ENCODE assay signal across 17 mouse cellular contexts in the genomic region with DNA sequence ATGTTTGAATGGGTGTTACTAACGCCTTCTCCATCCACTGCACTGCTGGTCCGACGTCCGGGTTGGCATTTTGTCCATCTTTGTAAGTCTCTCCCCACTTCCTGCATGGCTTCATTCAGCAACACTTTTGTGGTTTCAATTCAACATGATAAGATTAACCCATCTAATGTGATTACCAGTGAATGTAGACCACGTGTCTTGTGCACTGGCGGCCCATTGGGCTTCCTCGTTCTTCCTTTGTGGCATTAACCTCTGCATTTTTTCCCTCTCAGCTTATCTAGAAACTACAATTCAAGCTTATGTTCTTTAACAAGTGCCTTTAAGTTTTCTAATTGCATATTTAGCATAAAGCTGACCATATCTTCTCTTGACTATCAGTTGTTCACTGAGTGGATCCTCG. TPM values are rescaled to one million over a fixed set of nuclear protein-coding genes. Genes with fewer than 3 reads are reported as not detected.
A peak's percentile ranks its signal among the peaks of the same experiment; 100 is the strongest.
DNase-seq lines count a peak whose midpoint lies in the region; ATAC-seq and TF ChIP-seq lines count a peak whose summit lies in the region.
"Had no signal": no experiment of that assay in that cellular context is flagged by ENCODE, and none has a peak within 500 bp of the region (broad histone marks: within the 10 kb centered on the region; RNA-seq: fewer than 3 reads in every experiment).

No protein-coding gene starts in this region.

- no peak overlapping the region for H3K4me3 ChIP-seq in cerebellum, adult 2 months (replicated peaks; ENCODE audit: insufficient read depth, low read depth, low read length)
- no peak overlapping the region for H3K4me3 ChIP-seq in limb, embryonic 12.5 days (replicated peaks)
- H3K4me3 ChIP-seq in heart, adult 2 months, result no peak overlapping the region
- no peak overlapping the region for H3K4me3 ChIP-seq in forebrain, embryonic 10.5 days
- H3K4me3 ChIP-seq: embryonic facial prominence, embryonic 10.5 days; erythroblast, embryonic 14.5 days; forebrain, embryonic 15.5 days; heart, embryonic 12.5 days; hindbrain, embryonic 10.5 days; hindbrain, embryonic 15.5 days had no signal

- no peak for DNase-seq in cerebellum, adult 2 months
- no peak for DNase-seq in cerebellum, postnatal 14 days
- DNase-seq in Muller cell, postnatal 12 days (ENCODE audit: inconsistent ontology term), result peak; percentile 34
- no peak for DNase-seq in heart, adult 2 months
- DNase-seq in forebrain, embryonic 10.5 days (ENCODE audit: extremely low spot score, low spot score), result no peak
- DNase-seq: adrenal gland, postnatal 10 days; gastrocnemius, postnatal 10 days had no signal

- no peaks in the 10 kb centered on the region for H3K27me3 ChIP-seq in cerebellum, adult 2 months (ENCODE audit: control insufficient read depth, insufficient read depth, low read length)
- H3K27me3 ChIP-seq in limb, embryonic 12.5 days, result no peaks in the 10 kb centered on the region
- H3K27me3 ChIP-seq in heart, adult 2 months (ENCODE audit: control insufficient read depth, insufficient read depth, low read length), result no peaks in the 10 kb centered on the region
- peaks cover 13% of the 10 kb centered on the region; the same call in 1 of the 2 replicates for H3K27me3 ChIP-seq in forebrain, embryonic 10.5 days (ENCODE audit: poor library complexity, severe bottlenecking)
- H3K27me3 ChIP-seq: forebrain, embryonic 15.5 days; hindbrain, embryonic 15.5 days had no signal

- 55% methylated on average over 8 of the region's 8 CpGs for WGBS in cerebellum, adult 2 months
- WGBS in limb, embryonic 12.5 days, result 87% methylated on average over 8 of the region's 8 CpGs
- 49% methylated on average over 8 of the region's 8 CpGs for WGBS in heart, adult 2 months
- 79% methylated on average over 8 of the region's 8 CpGs for WGBS in forebrain, embryonic 10.5 days

- H3K9ac ChIP-seq in limb, embryonic 12.5 days (replicated peaks), result no peak overlapping the region
- no peak overlapping the region for H3K9ac ChIP-seq in heart, adult 2 months (ENCODE audit: low read depth, low read length)
- H3K9ac ChIP-seq: forebrain, embryonic 15.5 days; heart, embryonic 12.5 days; hindbrain, embryonic 15.5 days had no signal

- no peaks in the 10 kb centered on the region for H3K79me2 ChIP-seq in heart, adult 2 months (replicated peaks; ENCODE audit: control insufficient read depth, insufficient read depth, low read length)

- no peak overlapping the region for H3K4me2 ChIP-seq in limb, embryonic 12.5 days
- H3K4me2 ChIP-seq: forebrain, embryonic 15.5 days; heart, embryonic 12.5 days; hindbrain, embryonic 15.5 days had no signal

- no peak for TF ChIP-seq CTCF in cerebellum, adult 2 months (IDR thresholded peaks at IDR 0.05; ENCODE audit: borderline replicate concordance, insufficient read depth, low read depth, low read length)
- no peak for TF ChIP-seq CTCF in heart, adult 2 months (IDR thresholded peaks at IDR 0.05)

- no peak for ATAC-seq in limb, embryonic 12.5 days (ENCODE audit: insufficient number of reproducible peaks, insufficient read depth, low FRiP score, low TSS enrichment, low read depth)
- no peak for ATAC-seq in erythroblast, adult 5-6 weeks (replicated peaks; ENCODE audit: low FRiP score, poor library complexity, severe bottlenecking)
- ATAC-seq: intestine, embryonic 16.5 days had no signal

- no peak for TF ChIP-seq POLR2A in cerebellum, adult 2 months (IDR thresholded peaks at IDR 0.05; ENCODE audit: borderline replicate concordance, insufficient read depth, low read length)
- TF ChIP-seq POLR2A in heart, adult 2 months (IDR thresholded peaks at IDR 0.05; ENCODE audit: insufficient read depth, low read depth, low read length), result no peak

- peak overlapping the region; percentile 92 for H3K27ac ChIP-seq in cerebellum, adult 2 months (ENCODE audit: insufficient read depth, low read length)
- peak overlapping the region; percentile 73; the same call in 1 of the 2 replicates for H3K27ac ChIP-seq in limb, embryonic 12.5 days
- no peak overlapping the region for H3K27ac ChIP-seq in heart, adult 2 months
- no peak overlapping the region for H3K27ac ChIP-seq in forebrain, embryonic 10.5 days
- H3K27ac ChIP-seq: embryonic facial prominence, embryonic 10.5 days; hindbrain, embryonic 10.5 days; hindbrain, embryonic 15.5 days had no signal

- intact Hi-C loops in heart, adult 2 months (cut with DNase I), result no loop called here

- peaks cover 36% of the 10 kb centered on the region for H3K4me1 ChIP-seq in cerebellum, adult 2 months (ENCODE audit: control insufficient read depth, insufficient read depth, low read length)
- peaks cover 24% of the 10 kb centered on the region for H3K4me1 ChIP-seq in limb, embryonic 12.5 days (replicated peaks)
- no peaks in the 10 kb centered on the region; the same call in 1 of the 2 replicates for H3K4me1 ChIP-seq in heart, adult 2 months (ENCODE audit: control insufficient read depth, insufficient read depth, low read length)
- peaks cover 26% of the 10 kb centered on the region for H3K4me1 ChIP-seq in forebrain, embryonic 10.5 days
- H3K4me1 ChIP-seq: heart, embryonic 12.5 days had no signal

- no peak for TF ChIP-seq EP300 in heart, adult 2 months (IDR thresholded peaks at IDR 0.05; ENCODE audit: insufficient read depth, low read depth, low read length)

- H3K9me3 ChIP-seq in limb, embryonic 12.5 days, result no peaks in the 10 kb centered on the region
- no peaks in the 10 kb centered on the region for H3K9me3 ChIP-seq in forebrain, embryonic 10.5 days
- H3K9me3 ChIP-seq: embryonic facial prominence, embryonic 10.5 days; forebrain, embryonic 15.5 days; heart, embryonic 12.5 days; hindbrain, embryonic 10.5 days; hindbrain, embryonic 15.5 days had no signal

- H3K36me3 ChIP-seq in limb, embryonic 12.5 days, result no peaks in the 10 kb centered on the region
- H3K36me3 ChIP-seq in heart, adult 2 months (ENCODE audit: control insufficient read depth, insufficient read depth, low read length), result no peaks in the 10 kb centered on the region
- H3K36me3 ChIP-seq in forebrain, embryonic 10.5 days (replicated peaks), result no peaks in the 10 kb centered on the region
- H3K36me3 ChIP-seq: embryonic facial prominence, embryonic 10.5 days; forebrain, embryonic 15.5 days; heart, embryonic 12.5 days; hindbrain, embryonic 10.5 days; hindbrain, embryonic 15.5 days had no signal

RNA-seq across cellular contexts. Expression of gene Cdh15, which starts 22.4 kb away (rescaled TPM):
- 26.5 and 34.3 TPM in 2 replicates for polyA plus RNA-seq in cerebellum, adult 2 months (2012; rRNA removed)
- 18.3 and 20.6 TPM in 2 replicates for polyA plus RNA-seq in limb, embryonic 12.5 days (2016; fragmentation: Nextera tagmentation; extraction: Ambion mirVana)
- not detected in 2 replicates for total RNA-seq in erythroblast, adult 5-6 weeks (2015; ENCODE audit: low replicate concordance)
- total RNA-seq in erythroblast, adult 5-6 weeks (2017; ENCODE audit: low replicate concordance), result not detected in 2 replicates
- not detected for total RNA-seq in heart, adult 2 months (2021)
- not detected in 2 replicates for polyA plus RNA-seq in heart, adult 2 months (2012; rRNA removed)
- polyA plus RNA-seq in forebrain, embryonic 10.5 days (2016; fragmentation: Nextera tagmentation; extraction: Ambion mirVana), result 0.71 and 0.72 TPM in 2 replicates
- total RNA-seq: heart, postnatal 25 days had no signal
- polyA plus RNA-seq: erythroblast, embryonic 14.5 days had no signal

RNA-seq across cellular contexts. Expression of gene Acsf3, which starts 50.1 kb away (rescaled TPM):
- 33.0 and 33.6 TPM in 2 replicates for polyA plus RNA-seq in cerebellum, adult 2 months (2012; rRNA removed)
- 19.3 and 19.7 TPM in 2 replicates for polyA plus RNA-seq in limb, embryonic 12.5 days (2016; fragmentation: Nextera tagmentation; extraction: Ambion mirVana)
- total RNA-seq in erythroblast, adult 5-6 weeks (2015; ENCODE audit: low replicate concordance), result 3.3 TPM in 1 of 2 replicates, not detected in the other
- total RNA-seq in erythroblast, adult 5-6 weeks (2017; ENCODE audit: low replicate concordance), result 1.7 and 5.2 TPM in 2 replicates
- 10 to 100 TPM; 25.1 to 29.6 TPM for total RNA-seq in heart, adult 2 months (2021)
- polyA plus RNA-seq in heart, adult 2 months (2012; rRNA removed), result 25.6 and 33.6 TPM in 2 replicates
- polyA plus RNA-seq in forebrain, embryonic 10.5 days (2016; fragmentation: Nextera tagmentation; extraction: Ambion mirVana), result 19.0 and 19.1 TPM in 2 replicates

Comparison
In these comparisons a context has a peak if more than half of its experiments do, and no peak if none do; other contexts are left out.
1. H3K27ac ChIP-seq: peak in cerebellum, adult 2 months (single experiment) and limb, embryonic 12.5 days (single experiment); none in heart, adult 2 months (single experiment) and forebrain, embryonic 10.5 days (single experiment).
2. RNA of gene Cdh15, which starts 22.4 kb away (polyA plus RNA-seq): 26.5 to 34.3 TPM in cerebellum, adult 2 months and 18.3 to 20.6 TPM in limb, embryonic 12.5 days; 0.71 to 0.72 TPM in forebrain, embryonic 10.5 days and not detected in heart, adult 2 months; every median in the first group is over 10 times any median in the second.